Mouse (Mus musculus) C2C12 (cell line): Measurements from ENCODE around the gene Ddo. TPM values are rescaled to one million over a fixed set of nuclear protein-coding genes. Genes with fewer than 3 reads are reported as not detected.

Experiments
- H3K27me3 ChIP-seq: one replicate; pipeline ENCODE4 v1.6.1; 2011; ENCODE audit not compliant: control insufficient read depth, insufficient read depth, insufficient read length
- H3K36me3 ChIP-seq: one replicate; pipeline ENCODE4 v1.6.1; 2011; ENCODE audit not compliant: control insufficient read depth, insufficient read depth
- H3K4me3 ChIP-seq: one replicate; pipeline ENCODE4 v1.5.1; 2011; ENCODE audit warnings: mild to moderate bottlenecking, control low read depth; ENCODE audit not compliant: poor library complexity, insufficient read depth, severe bottlenecking
- H3K79me2 ChIP-seq: one replicate; pipeline ENCODE4 v1.6.1; 2011; ENCODE audit not compliant: control insufficient read depth, insufficient read depth
- H3K79me3 ChIP-seq: one replicate; pipeline ENCODE4 v1.6.1; 2011; ENCODE audit warnings: low read depth, control low read depth
- H3ac ChIP-seq: one replicate; pipeline ENCODE3; 2011; ENCODE audit warnings: low read depth; ENCODE audit not compliant: control insufficient read depth, insufficient read length
- CEBPB ChIP-seq: IDR thresholded peaks from one replicate; pipeline ENCODE4 v1.6.1; 2011; ENCODE audit warnings: low read depth, mild to moderate bottlenecking, control low read depth, moderate library complexity
- CTCF ChIP-seq: IDR thresholded peaks from one replicate; pipeline ENCODE4 v1.5.1; 2011; ENCODE audit not compliant: control insufficient read depth, insufficient read depth, insufficient read length
- FOSL1 ChIP-seq: IDR thresholded peaks from one replicate; pipeline ENCODE4 v1.8.0; 2011; ENCODE audit warnings: mild to moderate bottlenecking, low read length; ENCODE audit not compliant: poor library complexity, insufficient read depth, severe bottlenecking
- MAX ChIP-seq: IDR thresholded peaks from one replicate; pipeline ENCODE4 v1.6.1; 2011; ENCODE audit warnings: mild to moderate bottlenecking, control low read depth
- MYOD1 ChIP-seq: IDR thresholded peaks from one replicate; pipeline ENCODE4 v1.6.1; 2011; ENCODE audit warnings: low read depth; ENCODE audit not compliant: control insufficient read depth, insufficient read length
- MYOG ChIP-seq: IDR thresholded peaks from one replicate; pipeline ENCODE4 v1.6.1; 2011; ENCODE audit not compliant: control insufficient read depth, insufficient read length; ENCODE audit errors: extremely low read depth
- USF1 ChIP-seq: IDR thresholded peaks from one replicate; pipeline ENCODE4 v1.6.1; 2011; ENCODE audit warnings: low read depth, mild to moderate bottlenecking, control low read depth, moderate library complexity
- polyA plus RNA-seq: library from polyadenylated mRNA; unstranded; fragments of >200 nt; fragmentation: generic; extraction: Trizol; gene quantifications from one replicate; pipeline ENCODE4 v1.2.1, GENCODE M21; 2012; ENCODE audit warnings: missing spikeins

The Ddo gene
- polyA plus RNA-seq, 1 experiment = not detected

DNA sequence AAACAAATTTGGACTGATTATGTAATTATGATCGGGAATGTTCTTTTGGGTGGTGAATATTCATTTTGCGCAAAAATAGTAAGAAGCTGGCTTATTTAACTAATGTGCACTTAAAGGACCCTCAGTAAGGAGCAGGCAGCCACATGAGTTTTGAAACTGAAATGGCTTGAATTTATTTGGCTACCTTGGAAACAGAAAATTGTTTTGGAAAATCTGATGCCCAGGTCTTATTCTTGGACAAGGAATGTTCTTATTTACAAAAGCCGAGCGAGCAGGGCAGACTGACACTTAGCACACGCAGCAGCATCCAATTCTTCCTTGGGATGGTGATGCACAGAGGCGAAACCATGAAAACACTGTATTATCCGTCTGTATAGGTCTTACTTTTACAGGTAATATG is 81.3 kb downstream of the Ddo start:
- no peaks in the 10 kb centered on the region for H3K27me3 ChIP-seq
- H3K36me3 ChIP-seq = no peaks in the 10 kb centered on the region
- H3K4me3 ChIP-seq = no peak overlapping the region
- H3K79me3 ChIP-seq = no peaks in the 10 kb centered on the region
- H3ac ChIP-seq = no peak overlapping the region
- TF ChIP-seq CTCF = no peak
- no peak for TF ChIP-seq FOSL1
- no peak for TF ChIP-seq USF1
- TF ChIP-seq MAX = no peak
- no peak for TF ChIP-seq CEBPB
- no peak for TF ChIP-seq MYOG
- no peak for TF ChIP-seq MYOD1
- no peaks in the 10 kb centered on the region for H3K79me2 ChIP-seq

DNA sequence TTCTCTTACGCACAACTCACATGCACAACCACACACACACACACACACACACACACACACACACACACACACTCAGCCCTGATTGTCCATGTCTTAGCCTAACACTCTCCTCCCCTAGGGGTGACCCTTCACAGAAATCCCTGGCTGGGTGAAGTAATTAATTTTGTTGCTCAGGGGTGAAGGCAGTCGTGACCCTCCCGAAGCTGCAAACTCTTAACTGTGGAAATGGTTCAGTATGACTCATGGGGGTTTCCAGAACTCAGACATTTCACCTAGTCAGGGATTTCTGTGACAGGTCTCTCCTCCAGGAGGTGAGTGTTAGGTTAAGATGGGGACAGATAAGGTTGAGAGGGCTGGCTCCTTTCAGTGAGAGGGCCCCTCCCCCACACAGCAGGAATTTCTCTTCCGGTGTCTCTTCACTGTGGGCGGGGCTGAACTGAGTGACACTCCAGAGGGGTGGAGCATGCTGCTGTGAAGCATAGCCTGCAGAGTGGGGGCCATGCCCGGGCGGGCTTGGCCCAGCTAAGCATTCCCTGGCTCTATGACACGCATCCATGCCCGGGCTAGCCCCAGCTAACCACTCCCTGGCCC is 83.3 kb downstream of the Ddo start:
- TF ChIP-seq CEBPB (no peak), USF1 (no peak)
- no peaks in the 10 kb centered on the region for H3K36me3 ChIP-seq
- no peak overlapping the region for H3ac ChIP-seq
- H3K79me2 ChIP-seq = no peaks in the 10 kb centered on the region
- no peak overlapping the region for H3K4me3 ChIP-seq
- no peaks in the 10 kb centered on the region for H3K79me3 ChIP-seq
- H3K27me3 ChIP-seq = no peaks in the 10 kb centered on the region

DNA sequence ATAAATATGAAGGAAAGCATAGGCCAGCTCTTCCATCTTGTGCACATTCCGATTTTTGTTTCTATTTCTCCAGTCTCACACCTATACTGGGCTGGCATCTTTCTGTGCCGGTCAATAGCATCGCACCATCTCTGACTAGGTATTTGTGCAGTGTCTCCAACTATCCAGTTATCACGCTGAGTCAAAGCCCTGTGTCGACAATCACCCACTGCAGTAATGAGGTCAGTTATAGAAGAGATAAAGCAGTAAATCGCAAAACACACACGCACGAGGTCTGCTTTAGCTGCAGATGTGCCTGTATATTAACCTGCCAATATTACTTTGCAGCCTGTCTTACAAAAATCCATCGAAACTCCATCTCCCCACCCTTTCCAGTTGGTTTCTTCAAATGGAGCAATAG is 84.0 kb downstream of the Ddo start:
- H3K79me3 ChIP-seq = no peaks in the 10 kb centered on the region
- H3K36me3 ChIP-seq = no peaks in the 10 kb centered on the region
- no peak overlapping the region for H3ac ChIP-seq
- H3K27me3 ChIP-seq = no peaks in the 10 kb centered on the region
- TF ChIP-seq MAX (no peak), USF1 (no peak), CEBPB (no peak), CTCF (no peak), MYOD1 (no peak), MYOG (no peak)
- H3K79me2 ChIP-seq = no peaks in the 10 kb centered on the region
- H3K4me3 ChIP-seq = no peak overlapping the region

DNA sequence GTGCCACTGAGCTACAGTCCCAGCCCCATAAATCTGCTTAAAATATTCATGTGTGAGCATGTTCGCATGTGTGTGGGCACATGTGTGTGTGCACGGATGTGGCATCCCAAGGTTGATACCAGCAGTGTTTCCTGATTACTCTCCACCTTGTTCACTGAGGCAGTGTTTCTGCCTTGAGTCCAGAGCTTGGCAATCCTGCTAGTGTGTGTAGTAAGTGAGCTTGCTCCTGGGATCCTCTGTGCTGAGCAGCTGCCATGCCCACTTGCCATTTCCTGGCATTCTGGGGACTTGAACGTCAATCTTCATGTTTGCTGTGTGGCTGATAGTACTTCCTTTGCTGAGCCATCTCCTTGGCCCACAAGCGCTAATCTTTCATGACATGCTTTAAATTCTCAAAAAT is 85.3 kb downstream of the Ddo start:
- Histone ChIP-seq H3K27me3 (no peaks in the 10 kb centered on the region), H3ac (no peak overlapping the region), H3K36me3 (no peaks in the 10 kb centered on the region), H3K79me2 (no peaks in the 10 kb centered on the region), H3K4me3 (no peak overlapping the region), H3K79me3 (no peaks in the 10 kb centered on the region)
- TF ChIP-seq USF1 (no peak), MYOG (no peak), MYOD1 (no peak), FOSL1 (no peak), MAX (no peak)

DNA sequence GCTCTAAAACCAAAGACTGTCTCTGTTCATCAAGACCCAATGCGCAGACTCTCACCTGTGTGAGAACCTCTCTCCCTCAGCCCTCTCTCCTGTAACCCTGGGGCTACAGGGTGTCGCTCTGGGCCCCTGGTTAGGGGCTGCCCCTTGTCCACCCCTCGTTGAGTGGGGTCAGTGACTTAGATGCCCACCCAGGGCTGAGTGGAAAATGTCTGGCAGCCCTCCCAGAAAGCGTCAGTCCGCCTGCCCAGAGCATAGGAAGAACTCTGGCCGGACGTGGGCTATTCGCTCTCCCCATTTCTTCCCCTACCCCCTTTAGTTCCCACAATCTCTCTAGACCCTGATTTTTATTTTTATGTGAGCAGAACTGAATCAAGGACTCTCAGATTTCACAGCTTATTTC is 86.5 kb downstream of the Ddo start:
- no peak overlapping the region for H3ac ChIP-seq
- no peak for TF ChIP-seq FOSL1
- TF ChIP-seq CEBPB = no peak
- TF ChIP-seq MYOD1 = no peak
- TF ChIP-seq MYOG = no peak
- no peak overlapping the region for H3K4me3 ChIP-seq
- no peaks in the 10 kb centered on the region for H3K36me3 ChIP-seq
- no peaks in the 10 kb centered on the region for H3K79me3 ChIP-seq
- H3K27me3 ChIP-seq = no peaks in the 10 kb centered on the region
- no peaks in the 10 kb centered on the region for H3K79me2 ChIP-seq

DNA sequence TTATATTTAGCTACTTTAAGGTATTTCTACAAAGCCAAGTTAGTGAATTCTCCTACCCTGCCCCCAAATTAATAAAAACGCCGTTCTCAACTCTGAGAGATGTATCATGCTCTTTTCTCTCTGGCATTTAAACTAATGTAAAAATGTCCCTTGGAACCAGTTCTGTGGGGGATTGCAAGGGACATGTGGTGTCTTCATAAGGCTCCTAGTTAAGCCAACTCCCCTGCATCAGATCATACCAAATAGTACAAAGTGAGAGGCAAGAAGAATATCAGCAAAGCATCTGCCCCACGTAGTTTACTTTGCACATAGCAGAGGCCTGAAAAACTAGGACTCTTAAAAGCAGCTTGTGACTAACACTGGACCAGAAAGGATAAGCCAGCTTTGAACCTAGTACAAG is 86.9 kb downstream of the Ddo start:
- TF ChIP-seq CTCF (no peak), CEBPB (no peak), FOSL1 (no peak), MAX (no peak), USF1 (no peak), MYOG (no peak), MYOD1 (no peak)
- H3K4me3 ChIP-seq = no peak overlapping the region
- no peak overlapping the region for H3ac ChIP-seq
- no peaks in the 10 kb centered on the region for H3K79me3 ChIP-seq
- no peaks in the 10 kb centered on the region for H3K36me3 ChIP-seq
- no peaks in the 10 kb centered on the region for H3K27me3 ChIP-seq
- no peaks in the 10 kb centered on the region for H3K79me2 ChIP-seq

DNA sequence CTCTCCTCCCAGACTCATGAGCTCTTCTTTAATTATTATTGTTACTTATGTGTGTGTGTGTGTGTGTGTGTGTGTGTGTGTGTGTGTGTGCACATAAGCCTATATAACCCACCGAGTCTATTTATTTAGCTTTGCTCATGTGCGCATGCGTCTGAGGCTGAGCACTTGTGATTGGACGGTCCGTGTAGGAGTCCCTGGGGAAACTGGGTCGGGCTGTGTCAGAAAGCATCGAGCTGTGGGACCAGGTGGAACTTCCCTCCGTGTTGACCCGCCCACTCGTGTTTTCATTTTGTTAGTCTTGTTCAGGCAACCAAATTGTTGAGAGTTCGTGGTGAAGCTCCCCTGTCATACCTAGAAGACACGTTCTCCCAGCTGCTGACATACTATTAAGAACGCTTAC is 88.6 kb downstream of the Ddo start:
- Histone ChIP-seq H3K4me3 (no peak overlapping the region), H3K79me3 (no peaks in the 10 kb centered on the region), H3K36me3 (no peaks in the 10 kb centered on the region), H3K79me2 (no peaks in the 10 kb centered on the region), H3K27me3 (no peaks in the 10 kb centered on the region), H3ac (no peak overlapping the region)
- TF ChIP-seq MYOD1 (no peak), CTCF (no peak), USF1 (no peak), CEBPB (no peak), FOSL1 (no peak), MYOG (no peak), MAX (no peak)
